ENCODE assay signal across 22 mouse cellular contexts in the genomic region with DNA sequence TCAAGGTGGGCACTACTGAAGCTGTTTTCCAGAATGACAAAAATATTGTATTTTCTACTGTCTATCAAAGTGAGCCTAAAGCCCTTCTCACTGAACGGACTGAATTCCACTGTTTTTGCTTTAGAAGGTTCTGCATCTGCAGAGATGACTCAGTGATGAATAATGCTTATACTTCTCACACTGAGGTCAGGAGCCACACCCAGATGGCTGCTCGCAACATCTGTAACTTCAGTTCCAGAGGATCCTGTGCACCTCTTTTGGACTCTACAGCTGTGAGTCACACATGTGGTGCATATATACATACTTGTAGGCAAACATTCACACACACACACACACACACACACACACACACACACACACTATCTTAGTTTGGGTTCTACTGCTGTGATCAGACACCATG.
"Had no signal": no experiment of that assay in that cellular context is flagged by ENCODE, and none has a peak within 500 bp of the region (broad histone marks: within the 10 kb centered on the region; RNA-seq: fewer than 3 reads in every experiment).

No protein-coding gene starts in this region.

- H3K9me3 ChIP-seq: limb, embryonic 10.5 days; limb, embryonic 13.5 days; liver, embryonic 12.5 days; liver, embryonic 15.5 days; lung, embryonic 15.5 days had no signal

- H3K27ac ChIP-seq: kidney, postnatal 0 days; layer of hippocampus, adult 2 months; limb, embryonic 10.5 days; limb, embryonic 13.5 days; liver, embryonic 12.5 days; liver, embryonic 15.5 days; lung, embryonic 15.5 days had no signal

- H3K4me2 ChIP-seq: limb, embryonic 13.5 days; liver, embryonic 12.5 days; liver, embryonic 15.5 days; lung, embryonic 15.5 days; midbrain, embryonic 11.5 days had no signal

- H3K4me1 ChIP-seq: limb, embryonic 10.5 days; limb, embryonic 13.5 days; liver, embryonic 12.5 days; liver, embryonic 15.5 days; lung, embryonic 15.5 days had no signal

- ATAC-seq: liver, embryonic 12.5 days had no signal

- DNase-seq: kidney, adult 18-20 months; kidney, adult 9 months; kidney, postnatal 25 days; layer of hippocampus, adult 9-11 months; liver; lung, adult 18-20 months; lung, postnatal 10 days; lung, postnatal 4 days; midbrain, embryonic 14.5 days; retina, postnatal 1 day; right cerebral cortex, postnatal 25 days; spleen, adult 18-20 months; thymus, adult 2 months; thymus, postnatal 14 days had no signal

- H3K9ac ChIP-seq: limb, embryonic 13.5 days; liver, embryonic 12.5 days; liver, embryonic 15.5 days; lung, embryonic 15.5 days had no signal

- H3K4me3 ChIP-seq: layer of hippocampus, adult 2 months; limb, embryonic 10.5 days; limb, embryonic 13.5 days; liver, embryonic 12.5 days; liver, embryonic 15.5 days; lung, embryonic 15.5 days had no signal

- H3K36me3 ChIP-seq: limb, embryonic 10.5 days; limb, embryonic 13.5 days; liver, embryonic 12.5 days; liver, embryonic 15.5 days; lung, embryonic 15.5 days had no signal

- H3K27me3 ChIP-seq: limb, embryonic 13.5 days; liver, embryonic 12.5 days; liver, embryonic 15.5 days; lung, embryonic 15.5 days had no signal
